In the genomic region with DNA sequence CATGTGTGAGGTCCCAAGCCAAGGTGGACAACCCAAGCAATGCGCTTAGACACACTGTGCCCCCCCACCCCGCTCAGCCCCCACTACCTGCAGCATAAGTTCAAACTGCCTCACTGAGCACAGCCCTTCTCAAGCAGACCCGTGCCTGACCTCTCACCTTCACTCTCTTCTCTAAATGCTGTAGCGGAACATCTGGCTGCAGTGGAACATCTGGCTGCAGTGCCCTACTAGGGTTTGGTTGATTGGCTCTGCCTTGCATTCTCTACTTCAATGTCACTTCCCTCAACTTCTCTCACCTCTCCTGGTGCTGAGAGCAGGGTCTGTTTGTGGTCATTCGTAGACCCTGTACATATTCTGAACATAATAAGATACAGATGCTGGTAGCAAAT, we compare ENCODE assay signal across 15 mouse cellular contexts.
"Had no signal": no experiment of that assay in that cellular context is flagged by ENCODE, and none has a peak within 500 bp of the region (broad histone marks: within the 10 kb centered on the region; RNA-seq: fewer than 3 reads in every experiment).

No protein-coding gene starts in this region.

- H3K4me3 ChIP-seq: liver, embryonic 12.5 days; lung, embryonic 15.5 days; midbrain, embryonic 13.5 days; midbrain, embryonic 15.5 days; neural tube, embryonic 12.5 days; stomach, embryonic 15.5 days had no signal

- DNase-seq: right cerebral cortex, postnatal 14 days; thymus, adult 18-20 months; thymus, postnatal 14 days; thymus, postnatal 36 days had no signal

- H3K9ac ChIP-seq: liver, embryonic 12.5 days; liver, embryonic 14.5 days; lung, embryonic 15.5 days; midbrain, embryonic 13.5 days; midbrain, embryonic 15.5 days; neural tube, embryonic 12.5 days; stomach, embryonic 15.5 days had no signal

- H3K4me1 ChIP-seq: lung, embryonic 15.5 days; midbrain, embryonic 13.5 days; midbrain, embryonic 15.5 days; neural tube, embryonic 12.5 days; stomach, embryonic 15.5 days had no signal

- H3K4me2 ChIP-seq: liver, embryonic 12.5 days; lung, embryonic 15.5 days; midbrain, embryonic 11.5 days; midbrain, embryonic 13.5 days; midbrain, embryonic 15.5 days; neural tube, embryonic 12.5 days; stomach, embryonic 15.5 days had no signal

- ATAC-seq: lung, postnatal 0 days; midbrain, embryonic 13.5 days; midbrain, embryonic 15.5 days had no signal

- H3K9me3 ChIP-seq: liver, embryonic 12.5 days; lung, embryonic 15.5 days; midbrain, embryonic 13.5 days; midbrain, embryonic 15.5 days; neural tube, embryonic 12.5 days; stomach, embryonic 15.5 days had no signal

- H3K27ac ChIP-seq: liver, embryonic 12.5 days; liver, embryonic 14.5 days; lung, embryonic 15.5 days; macrophage; midbrain, embryonic 13.5 days; midbrain, embryonic 15.5 days; neural tube, embryonic 12.5 days; stomach, embryonic 15.5 days; stomach, postnatal 0 days had no signal

- H3K27me3 ChIP-seq: liver, embryonic 12.5 days; lung, embryonic 15.5 days; midbrain, embryonic 13.5 days; midbrain, embryonic 15.5 days; neural tube, embryonic 12.5 days; stomach, embryonic 15.5 days had no signal

- H3K36me3 ChIP-seq: liver, embryonic 12.5 days; lung, embryonic 15.5 days; midbrain, embryonic 13.5 days; midbrain, embryonic 15.5 days; neural tube, embryonic 12.5 days; stomach, embryonic 15.5 days had no signal
